Mouse (Mus musculus) retina, embryonic 14.5 days (tissue): ENCODE data around the gene Pdpk1.

ENCODE experiments used
- DNase-seq: peaks from one replicate; pipeline ENCODE4 v3.0.0-alpha.2; 2015; ENCODE audit warnings: low spot score

Pdpk1 gene

DNA sequence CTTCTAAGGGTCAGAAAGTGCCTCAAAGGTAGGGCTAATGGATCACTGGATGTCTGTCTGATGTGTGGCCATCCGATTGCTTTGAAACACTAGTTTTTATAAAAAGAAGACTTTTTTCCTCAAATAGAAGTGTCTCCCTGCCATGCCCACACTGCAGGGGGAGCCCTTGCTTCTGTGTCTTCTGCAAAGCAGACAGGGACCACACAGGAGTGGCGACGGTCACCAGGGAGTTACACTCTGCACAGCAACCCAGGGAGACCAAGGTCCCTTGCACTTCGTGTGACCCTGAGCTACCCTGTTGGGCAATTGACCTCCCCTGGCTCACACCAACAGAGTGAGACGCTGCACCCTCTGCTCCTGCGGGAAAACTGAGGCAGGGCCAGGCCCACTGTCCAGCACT lies 113.8 kb downstream of the Pdpk1 start:
- DNase-seq: no peak

- DNase-seq: no peak
These were observed 115.6 kb downstream of the Pdpk1 start for GRCm38 (mm10) chr17:24035087-24035486.

GRCm38 (mm10) chr17:24030551-24030950 lies 120.2 kb downstream of the Pdpk1 start:
- DNase-seq: no peak

DNA sequence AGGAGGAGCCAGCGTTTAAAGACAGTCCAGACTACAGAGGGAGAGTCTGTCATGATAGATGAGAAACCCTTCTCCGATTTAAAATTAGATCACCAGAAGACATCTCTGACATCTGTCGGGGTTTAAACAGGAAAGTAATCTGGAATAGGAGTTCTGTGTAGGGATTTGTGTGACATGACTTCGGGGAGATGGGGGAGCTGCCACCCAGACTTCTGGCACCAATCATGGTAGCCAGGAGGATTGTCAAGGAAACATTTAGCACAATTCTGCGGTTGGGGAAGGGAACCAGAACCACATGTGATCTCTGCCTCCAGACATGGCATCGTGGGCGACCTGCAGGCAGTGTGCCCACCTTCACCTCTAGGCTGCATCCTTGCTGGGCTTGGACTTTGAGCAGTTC lies 121.2 kb downstream of the Pdpk1 start:
- DNase-seq: no peak
